Comparison of ENCODE assay signal across 9 mouse cellular contexts in genomic region chr8:72321635-72322441, GRCm38 (mm10). TPM values are rescaled to one million over a fixed set of nuclear protein-coding genes. Genes with fewer than 3 reads are reported as not detected.
A peak's percentile ranks its signal among the peaks of the same experiment; 100 is the strongest.
DNase-seq lines count a peak whose midpoint lies in the region; ATAC-seq and TF ChIP-seq lines count a peak whose summit lies in the region.
"Had no signal": no experiment of that assay in that cellular context is flagged by ENCODE, and none has a peak within 500 bp of the region (broad histone marks: within the 10 kb centered on the region; RNA-seq: fewer than 3 reads in every experiment).

No protein-coding gene starts in this region.

- H3K27me3 ChIP-seq in hindbrain, embryonic 13.5 days: peaks cover 64% of the 10 kb centered on the region
- peaks cover 31% of the 10 kb centered on the region for H3K27me3 ChIP-seq in hindbrain, embryonic 11.5 days (ENCODE audit: control insufficient read depth, insufficient read depth, low read length)
- no peaks in the 10 kb centered on the region for H3K27me3 ChIP-seq in testis, adult 2 months (ENCODE audit: control insufficient read depth, insufficient read depth, low read length)
- H3K27me3 ChIP-seq in limb, embryonic 14.5 days (ENCODE audit: control insufficient read depth, insufficient read depth, low read length): peaks cover 28% of the 10 kb centered on the region
- H3K27me3 ChIP-seq in stomach, postnatal 0 days (ENCODE audit: control insufficient read depth, insufficient read depth, low read length): no peaks in the 10 kb centered on the region

- DNase-seq in hindbrain, embryonic 11.5 days (ENCODE audit: low spot score): no peak
- DNase-seq in testis, postnatal 14 days (ENCODE audit: low spot score): no peak
- no peak for DNase-seq in limb, embryonic 14.5 days (ENCODE audit: low spot score)
- no peak for DNase-seq in stomach, postnatal 0 days (ENCODE audit: low spot score)
- no peak for DNase-seq in layer of hippocampus, postnatal 14 days (ENCODE audit: low spot score in 2 of 2)
- DNase-seq in adrenal gland, postnatal 4 days (ENCODE audit: low spot score in 2 of 2): no peak
- DNase-seq: thymus, postnatal 14 days had no signal

- 91% methylated on average over 20 of the region's 20 CpGs for WGBS in hindbrain, embryonic 13.5 days
- WGBS in hindbrain, embryonic 11.5 days: 93% methylated on average over 20 of the region's 20 CpGs
- WGBS in limb, embryonic 14.5 days: 85% methylated on average over 20 of the region's 20 CpGs
- 87% methylated on average over 20 of the region's 20 CpGs for WGBS in stomach, postnatal 0 days

- H3K36me3 ChIP-seq in hindbrain, embryonic 13.5 days: no peaks in the 10 kb centered on the region
- no peaks in the 10 kb centered on the region for H3K36me3 ChIP-seq in hindbrain, embryonic 11.5 days (ENCODE audit: control insufficient read depth, insufficient read depth, low read length)
- H3K36me3 ChIP-seq in testis, adult 2 months (ENCODE audit: control insufficient read depth, insufficient read depth, low read length): no peaks in the 10 kb centered on the region
- peaks cover 13% of the 10 kb centered on the region for H3K36me3 ChIP-seq in limb, embryonic 14.5 days (ENCODE audit: control insufficient read depth, insufficient read depth, low read length)
- H3K36me3 ChIP-seq in stomach, postnatal 0 days (ENCODE audit: control insufficient read depth, insufficient read depth, low read length): peaks cover 3% of the 10 kb centered on the region; the same call in 1 of the 2 replicates

- H3K4me3 ChIP-seq in hindbrain, embryonic 13.5 days: 0 out of 2 replicates have a peak overlapping the region, but pooled peaks have one; percentile 7
- no peak overlapping the region for H3K4me3 ChIP-seq in hindbrain, embryonic 11.5 days (ENCODE audit: low read depth, low read length)
- peak overlapping the region; percentile 96 for H3K4me3 ChIP-seq in testis, adult 2 months (ENCODE audit: control insufficient read depth, low read depth, low read length)
- H3K4me3 ChIP-seq in limb, embryonic 14.5 days (replicated peaks; ENCODE audit: low read length): peak overlapping the region; percentile 48
- peak overlapping the region; percentile 63; the same call in 1 of the 2 replicates for H3K4me3 ChIP-seq in stomach, postnatal 0 days (ENCODE audit: low read depth, low read length)

- no peak for TF ChIP-seq EP300 in stomach, postnatal 0 days (optimal IDR thresholded peaks at IDR 0.05)

- peaks cover 20% of the 10 kb centered on the region for H3K4me1 ChIP-seq in hindbrain, embryonic 13.5 days (replicated peaks)
- 0 out of 2 replicates have a peak, but pooled peaks cover 5% of the 10 kb centered on the region for H3K4me1 ChIP-seq in hindbrain, embryonic 11.5 days (replicated peaks; ENCODE audit: control insufficient read depth, insufficient read depth, low read length)
- H3K4me1 ChIP-seq in testis, adult 2 months (ENCODE audit: control insufficient read depth, insufficient read depth, low read length): peaks cover 18% of the 10 kb centered on the region
- H3K4me1 ChIP-seq in limb, embryonic 14.5 days (ENCODE audit: control insufficient read depth, insufficient read depth, low read length): peaks cover 9% of the 10 kb centered on the region; the same call in 1 of the 2 replicates
- no peaks in the 10 kb centered on the region; the same call in 1 of the 2 replicates for H3K4me1 ChIP-seq in stomach, postnatal 0 days (replicated peaks; ENCODE audit: control insufficient read depth, insufficient read depth)

- no peak overlapping the region for H3K9ac ChIP-seq in hindbrain, embryonic 13.5 days
- no peak overlapping the region for H3K9ac ChIP-seq in hindbrain, embryonic 11.5 days (ENCODE audit: low read depth, low read length)
- no peak overlapping the region; the same call in 1 of the 2 replicates for H3K9ac ChIP-seq in limb, embryonic 14.5 days (ENCODE audit: low read depth, low read length, severe bottlenecking)
- no peak overlapping the region for H3K9ac ChIP-seq in stomach, postnatal 0 days (ENCODE audit: low read length)

- no peak for ATAC-seq in hindbrain, embryonic 13.5 days (ENCODE audit: low FRiP score)
- ATAC-seq in hindbrain, embryonic 11.5 days (ENCODE audit: low FRiP score): no peak
- ATAC-seq in limb, embryonic 14.5 days (ENCODE audit: low FRiP score, low read depth): no peak
- ATAC-seq in stomach, postnatal 0 days (ENCODE audit: low FRiP score, low TSS enrichment): no peak

- TF ChIP-seq CTCF in testis, adult 2 months (IDR thresholded peaks at IDR 0.05; ENCODE audit: control insufficient read depth, insufficient read depth, insufficient replicate concordance, low read depth, low read length): no peak
- TF ChIP-seq CTCF in stomach, postnatal 0 days (IDR thresholded peaks at IDR 0.05; ENCODE audit: low read depth): no peak

- H3K27ac ChIP-seq in hindbrain, embryonic 13.5 days: no peak overlapping the region
- H3K27ac ChIP-seq in hindbrain, embryonic 11.5 days (ENCODE audit: low read depth, low read length): no peak overlapping the region
- H3K27ac ChIP-seq in testis, adult 2 months (ENCODE audit: control insufficient read depth, insufficient read depth, low read depth, low read length): no peak overlapping the region; the same call in 1 of the 2 replicates
- no peak overlapping the region for H3K27ac ChIP-seq in limb, embryonic 14.5 days (replicated peaks; ENCODE audit: low read depth, low read length)
- H3K27ac ChIP-seq in stomach, postnatal 0 days (replicated peaks): no peak overlapping the region

- no peaks in the 10 kb centered on the region for H3K9me3 ChIP-seq in hindbrain, embryonic 13.5 days
- no peaks in the 10 kb centered on the region for H3K9me3 ChIP-seq in hindbrain, embryonic 11.5 days (ENCODE audit: control insufficient read depth, low read length)
- H3K9me3 ChIP-seq in limb, embryonic 14.5 days (ENCODE audit: control insufficient read depth, low read length): no peaks in the 10 kb centered on the region; the same call in 1 of the 2 replicates
- no peaks in the 10 kb centered on the region for H3K9me3 ChIP-seq in stomach, postnatal 0 days (ENCODE audit: control insufficient read depth, low read length)

- no peak for TF ChIP-seq POLR2A in testis, adult 2 months (IDR thresholded peaks at IDR 0.05; ENCODE audit: control insufficient read depth, low read depth, low read length)
- no peak for TF ChIP-seq POLR2A in limb, embryonic 14.5 days (IDR thresholded peaks at IDR 0.05; ENCODE audit: borderline replicate concordance, extremely low read depth, insufficient read depth, insufficient read length)

- no peak overlapping the region for H3K4me2 ChIP-seq in hindbrain, embryonic 13.5 days
- H3K4me2 ChIP-seq in hindbrain, embryonic 11.5 days (replicated peaks; ENCODE audit: low read depth, low read length): no peak overlapping the region
- peak overlapping the region; percentile 68 for H3K4me2 ChIP-seq in limb, embryonic 14.5 days (replicated peaks; ENCODE audit: low read depth, low read length, severe bottlenecking)
- peak overlapping the region; percentile 36 for H3K4me2 ChIP-seq in stomach, postnatal 0 days (replicated peaks; ENCODE audit: low read depth)

RNA-seq across cellular contexts. Expression of gene Klf2, which starts 3.0 kb away (rescaled TPM):
- polyA plus RNA-seq in hindbrain, embryonic 13.5 days (2015; fragmentation: Nextera tagmentation; extraction: Ambion mirVana): 5.0 and 5.9 TPM in 2 replicates
- polyA plus RNA-seq in hindbrain, embryonic 11.5 days (2014; fragmentation: Nextera tagmentation; extraction: Ambion mirVana): 4.4 and 4.8 TPM in 2 replicates
- polyA plus RNA-seq in testis, adult 2 months (2012; rRNA removed): 10.6 and 13.5 TPM in 2 replicates
- polyA plus RNA-seq in limb, embryonic 14.5 days (2012; rRNA removed): 36.7 and 50.7 TPM in 2 replicates
- 20.1 and 21.6 TPM in 2 replicates for polyA plus RNA-seq in limb, embryonic 14.5 days (2014; fragmentation: Nextera tagmentation; extraction: Ambion mirVana)
- polyA plus RNA-seq in stomach, postnatal 0 days (2015; fragmentation: Nextera tagmentation; extraction: Ambion mirVana): 9.5 and 11.1 TPM in 2 replicates
- 10 to 100 TPM; 20.2 to 22.0 TPM for total RNA-seq in layer of hippocampus, postnatal 14 days (2021)
- total RNA-seq in adrenal gland, postnatal 4 days (2021): 10 to 100 TPM; 40.6 to 41.4 TPM

RNA-seq across cellular contexts. Expression of gene Gm10282, which starts 16.8 kb away (rescaled TPM):
- 15.4 TPM in 2 replicates for polyA plus RNA-seq in hindbrain, embryonic 13.5 days (2015; fragmentation: Nextera tagmentation; extraction: Ambion mirVana)
- 32.2 and 35.1 TPM in 2 replicates for polyA plus RNA-seq in hindbrain, embryonic 11.5 days (2014; fragmentation: Nextera tagmentation; extraction: Ambion mirVana)
- polyA plus RNA-seq in testis, adult 2 months (2012; rRNA removed): 1.1 and 1.7 TPM in 2 replicates
- polyA plus RNA-seq in limb, embryonic 14.5 days (2012; rRNA removed): 9.8 and 30.0 TPM in 2 replicates
- 26.2 and 28.3 TPM in 2 replicates for polyA plus RNA-seq in limb, embryonic 14.5 days (2014; fragmentation: Nextera tagmentation; extraction: Ambion mirVana)
- polyA plus RNA-seq in stomach, postnatal 0 days (2015; fragmentation: Nextera tagmentation; extraction: Ambion mirVana): 9.6 and 9.9 TPM in 2 replicates
- 10 to 100 TPM in 1 of 2 experiments, 1 to 10 TPM in 1; 9.7 to 10.6 TPM for total RNA-seq in layer of hippocampus, postnatal 14 days (2021)
- total RNA-seq in adrenal gland, postnatal 4 days (2021): 10 to 100 TPM; 30.9 to 31.2 TPM

Comparison
In these comparisons a context has a peak if more than half of its experiments do, and no peak if none do; other contexts are left out.
1. H3K4me2 ChIP-seq: peak in limb, embryonic 14.5 days (single experiment) and stomach, postnatal 0 days (single experiment); none in hindbrain, embryonic 13.5 days (single experiment) and hindbrain, embryonic 11.5 days (single experiment).